Mouse (Mus musculus) kidney, adult 2 months (tissue): ENCODE data around the gene Gzme.

Experiments used
- CTCF ChIP-seq: fragments of 200-500 bp; conservative IDR thresholded peaks from 2 replicates; pipeline ENCODE4 v1.5.1; 2011; ENCODE audit warnings: low read depth, mild to moderate bottlenecking, control low read depth, low read length, moderate library complexity, mixed read lengths; ENCODE audit not compliant: insufficient read depth, insufficient read length
- POLR2A ChIP-seq: fragments of 200-500 bp; IDR thresholded peaks from one replicate; pipeline ENCODE4 v1.6.1; 2011; ENCODE audit warnings: low read depth, low read length, control low read depth

- TF ChIP-seq CTCF (no peak), POLR2A (no peak)
Measured at GRCm38 (mm10) chr14:56082016-56082415, 38.4 kb downstream of the Gzme start.
